In genomic region chr6:126618455-126618854, GRCm38 (mm10) we compare ENCODE assay signal across 17 mouse cellular contexts. TPM values are rescaled to one million over a fixed set of nuclear protein-coding genes. Genes with fewer than 3 reads are reported as not detected.
"Had no signal": no experiment of that assay in that cellular context is flagged by ENCODE, and none has a peak within 500 bp of the region (broad histone marks: within the 10 kb centered on the region; RNA-seq: fewer than 3 reads in every experiment).

No protein-coding gene starts in this region.

- H3K4me3 ChIP-seq: neural tube, embryonic 13.5 days; neural tube, embryonic 15.5 days; stomach, embryonic 15.5 days had no signal

- H3K27me3 ChIP-seq: neural tube, embryonic 13.5 days; neural tube, embryonic 15.5 days; stomach, embryonic 15.5 days had no signal

- H3K9me3 ChIP-seq: neural tube, embryonic 13.5 days; neural tube, embryonic 15.5 days; stomach, embryonic 15.5 days had no signal

- H3K27ac ChIP-seq: neural tube, embryonic 13.5 days; neural tube, embryonic 15.5 days; stomach, embryonic 15.5 days; stomach, postnatal 0 days had no signal

- DNase-seq: retina, postnatal 1 day; right cerebral cortex, adult 18-20 months; right cerebral cortex, postnatal 14 days; right cerebral cortex, postnatal 25 days; right cerebral cortex, postnatal 4 days; spleen, adult 18-20 months; thymus, adult 18-20 months; thymus, adult 2 months; thymus, postnatal 14 days; thymus, postnatal 25 days; thymus, postnatal 36 days; thymus, postnatal 4 days had no signal

- H3K4me2 ChIP-seq: neural tube, embryonic 13.5 days; neural tube, embryonic 15.5 days; stomach, embryonic 15.5 days had no signal

- H3K9ac ChIP-seq: neural tube, embryonic 13.5 days; neural tube, embryonic 15.5 days; stomach, embryonic 15.5 days had no signal

- H3K36me3 ChIP-seq: neural tube, embryonic 13.5 days; neural tube, embryonic 15.5 days; stomach, embryonic 15.5 days had no signal

- H3K4me1 ChIP-seq: stomach, embryonic 15.5 days had no signal

RNA-seq across cellular contexts. Expression of gene Kcna1, which starts 27.7 kb away (rescaled TPM):
- total RNA-seq: neutrophil, adult 5-6 weeks had no signal
